Mouse (Mus musculus) cerebellum, adult 9-11 months (tissue): ENCODE measurements around the gene Rpp25l.

Experiments
- DNase-seq: peaks from one replicate; pipeline ENCODE4 v3.0.0; 2022

Rpp25l gene

GRCm38 (mm10) chr4:41665009-41665675, 48.2 kb downstream of the Rpp25l start:
- no peak for DNase-seq

GRCm38 (mm10) chr4:41664533-41664932, 48.8 kb downstream of the Rpp25l start:
- no peak for DNase-seq

GRCm38 (mm10) chr4:41663614-41664013, 49.7 kb downstream of the Rpp25l start:
- no peak for DNase-seq

GRCm38 (mm10) chr4:41662723-41663122, 50.6 kb downstream of the Rpp25l start:
- no peak for DNase-seq
